Mouse (Mus musculus) cerebral cortex, adult 2 months (tissue): Measurements from ENCODE around the gene Dtx3.

Experiments
- WGBS: fragments of 180-500 bp; shearing (Covaris S2); methylation state at CpG from one replicate; pipeline ENCODE4 v1.1.7; 2018; 5-methylcytosine and 5-hydroxymethylcytosine counted together

The Dtx3 gene

DNA sequence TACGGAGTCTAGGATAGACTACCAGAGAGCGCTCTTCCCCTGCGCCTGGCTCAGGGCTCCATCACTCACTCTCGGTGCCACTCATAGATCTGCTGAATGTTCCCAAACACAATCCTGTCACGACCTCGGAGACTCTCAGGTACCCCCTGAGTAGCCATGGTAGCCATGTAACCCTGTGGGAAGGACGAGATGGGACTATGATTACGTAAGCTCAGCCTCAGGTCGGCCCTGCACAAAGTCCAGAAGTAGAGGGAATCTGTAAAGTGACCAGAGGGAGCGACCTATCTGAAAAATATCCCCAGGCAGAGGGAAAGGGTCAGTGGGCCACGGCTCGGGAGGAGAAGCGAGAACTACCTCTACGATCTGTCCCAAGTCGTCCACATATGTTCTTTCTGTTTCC lies 10.0 kb downstream of the Dtx3 start:
- 89% methylated on average over 15 of the region's 15 CpGs for WGBS

DNA sequence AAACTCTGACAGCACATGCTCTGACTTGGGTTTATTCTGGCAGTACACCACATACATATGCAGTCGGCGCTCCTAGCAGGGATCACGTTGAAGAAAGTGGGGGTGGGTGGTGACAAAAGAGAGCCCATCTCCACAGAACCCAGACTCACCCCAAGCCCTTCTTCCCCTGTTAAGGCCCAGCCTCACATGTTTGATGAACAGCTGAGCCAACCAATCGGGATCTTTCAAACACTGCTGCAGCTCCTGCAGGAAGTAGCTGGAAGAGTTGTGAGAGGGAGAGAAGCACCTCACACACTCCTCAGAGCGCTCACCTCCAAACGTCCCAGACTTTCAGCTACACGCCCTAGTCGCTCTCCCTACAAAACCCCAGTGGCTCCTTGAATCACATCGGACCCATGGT lies 10.4 kb downstream of the Dtx3 start:
- 63% methylated on average over 9 of the region's 9 CpGs for WGBS

DNA sequence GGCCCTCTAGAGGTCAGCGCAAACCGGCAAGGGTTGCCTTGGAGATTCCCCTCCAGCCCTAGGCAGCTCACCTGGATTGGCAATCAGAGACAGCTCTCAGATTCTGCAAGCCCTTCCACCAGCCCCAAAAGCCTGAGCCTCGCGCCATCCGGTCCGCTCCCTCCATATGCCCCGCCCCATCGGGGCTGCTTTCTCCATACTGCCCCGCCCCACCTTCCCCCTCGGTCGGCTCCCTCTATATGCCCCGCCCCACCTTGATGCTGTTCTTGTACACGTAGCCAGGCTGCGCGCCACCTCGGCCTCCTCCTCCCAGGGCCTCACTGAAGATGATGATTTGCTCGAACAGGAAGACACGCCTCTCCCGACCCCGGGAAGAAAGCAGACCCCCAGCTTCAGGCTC lies 11.8 kb downstream of the Dtx3 start:
- WGBS: 43% methylated on average over 20 of the region's 20 CpGs

DNA sequence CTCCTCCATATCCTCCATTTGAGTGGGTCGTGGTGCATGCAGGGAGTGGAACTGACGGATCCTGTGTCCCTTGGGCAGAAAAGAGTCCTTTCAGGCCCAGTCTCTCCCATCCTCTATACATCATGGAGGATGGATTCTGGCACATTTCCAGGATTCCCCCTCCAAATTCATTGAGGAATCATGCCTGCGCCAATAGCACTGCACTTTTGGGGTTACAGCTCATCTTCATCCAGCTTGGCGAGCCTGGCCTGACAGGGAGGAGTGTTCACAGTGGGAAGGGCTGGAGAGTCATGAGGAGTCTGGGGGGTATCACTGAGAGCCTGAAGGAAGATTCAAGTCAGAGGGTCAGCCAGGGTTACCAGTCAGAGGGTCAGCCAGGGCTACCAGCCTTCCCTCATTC lies 12.9 kb downstream of the Dtx3 start:
- 76% methylated on average over 4 of the region's 4 CpGs for WGBS

DNA sequence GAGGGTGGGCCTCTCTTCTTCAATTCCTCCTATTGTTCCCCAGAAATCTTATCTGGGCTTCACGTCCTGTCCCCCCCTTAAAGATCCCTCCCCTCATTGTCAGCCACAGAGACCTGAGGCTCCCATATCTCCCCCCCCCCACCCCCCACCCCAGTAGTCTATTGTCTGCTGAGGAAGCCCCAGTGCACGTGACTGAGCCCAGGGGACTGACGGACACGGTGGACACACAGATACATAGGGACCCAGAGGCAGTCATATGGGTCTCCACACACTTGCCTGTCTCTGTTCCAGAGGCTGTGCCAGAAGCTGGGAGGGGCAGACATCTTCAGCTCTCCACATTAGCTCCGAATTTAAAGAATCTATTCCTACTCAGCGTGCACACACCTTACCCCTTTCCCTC lies 14.0 kb downstream of the Dtx3 start:
- WGBS: 63% methylated on average over 6 of the region's 6 CpGs

DNA sequence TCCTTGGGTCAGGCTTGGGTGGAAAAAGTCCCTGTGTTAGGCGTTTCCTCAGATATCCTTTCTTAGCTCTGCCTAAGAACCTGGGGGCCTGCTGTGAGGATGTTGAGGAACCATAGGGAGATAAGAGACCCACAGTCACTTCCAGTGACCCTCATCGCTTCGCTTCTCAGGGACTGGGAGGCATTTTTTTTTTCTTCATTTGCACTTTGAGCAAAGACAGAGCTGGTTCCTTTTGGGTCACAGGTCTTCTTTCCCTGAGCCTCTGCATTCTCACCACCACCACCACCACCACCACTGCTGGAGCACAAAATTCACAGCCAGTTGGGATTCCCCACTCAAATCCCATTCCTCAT lies 14.9 kb downstream of the Dtx3 start:
- 69% methylated on average over 3 of the region's 3 CpGs for WGBS

DNA sequence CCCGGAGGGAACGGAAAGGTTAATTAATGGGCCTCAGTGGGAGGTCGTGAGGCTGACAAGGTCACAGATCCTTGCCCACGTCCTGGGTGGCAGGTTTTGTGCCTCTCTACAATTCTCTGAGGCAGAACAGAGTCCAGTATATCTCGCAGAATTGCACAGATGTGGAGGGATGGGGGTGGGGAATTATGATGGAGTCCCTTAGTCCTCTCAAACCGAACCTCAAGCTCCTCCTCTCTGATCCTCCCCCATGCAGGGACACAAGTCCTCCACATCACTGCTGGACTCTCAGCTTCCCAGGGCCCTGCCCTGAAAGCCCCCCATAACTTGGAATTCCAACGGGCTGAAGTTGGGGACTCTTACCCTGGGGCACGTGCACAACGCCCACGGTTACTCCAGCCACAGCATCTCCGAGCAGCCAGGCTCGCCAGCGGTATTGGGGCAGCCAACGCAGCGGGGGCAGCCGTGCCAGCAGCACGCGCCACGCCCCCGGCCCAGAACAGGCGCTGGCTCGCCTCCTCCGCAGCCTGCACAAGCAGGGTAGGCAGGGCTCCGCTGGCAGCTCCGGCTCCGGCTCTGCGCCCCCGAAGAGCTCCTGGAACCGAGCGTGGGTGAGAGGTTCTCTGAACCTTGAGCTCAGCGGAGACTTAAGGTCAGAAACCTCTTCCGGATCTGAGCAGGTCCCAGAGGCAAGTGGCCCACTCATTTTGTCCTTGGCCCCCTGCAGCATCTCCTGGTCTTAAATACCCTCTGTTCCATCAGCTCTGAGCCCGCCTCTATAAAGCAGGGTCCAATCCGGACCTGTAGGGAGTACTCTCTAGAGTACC lies 15.4 kb downstream of the Dtx3 start, which contains the start of gene Slc26a10:
Slc26a10 (minus strand) TSS at position 775 of the 824 bp plus-strand sequence.
- 5% methylated on average over 34 of the region's 34 CpGs for WGBS

DNA sequence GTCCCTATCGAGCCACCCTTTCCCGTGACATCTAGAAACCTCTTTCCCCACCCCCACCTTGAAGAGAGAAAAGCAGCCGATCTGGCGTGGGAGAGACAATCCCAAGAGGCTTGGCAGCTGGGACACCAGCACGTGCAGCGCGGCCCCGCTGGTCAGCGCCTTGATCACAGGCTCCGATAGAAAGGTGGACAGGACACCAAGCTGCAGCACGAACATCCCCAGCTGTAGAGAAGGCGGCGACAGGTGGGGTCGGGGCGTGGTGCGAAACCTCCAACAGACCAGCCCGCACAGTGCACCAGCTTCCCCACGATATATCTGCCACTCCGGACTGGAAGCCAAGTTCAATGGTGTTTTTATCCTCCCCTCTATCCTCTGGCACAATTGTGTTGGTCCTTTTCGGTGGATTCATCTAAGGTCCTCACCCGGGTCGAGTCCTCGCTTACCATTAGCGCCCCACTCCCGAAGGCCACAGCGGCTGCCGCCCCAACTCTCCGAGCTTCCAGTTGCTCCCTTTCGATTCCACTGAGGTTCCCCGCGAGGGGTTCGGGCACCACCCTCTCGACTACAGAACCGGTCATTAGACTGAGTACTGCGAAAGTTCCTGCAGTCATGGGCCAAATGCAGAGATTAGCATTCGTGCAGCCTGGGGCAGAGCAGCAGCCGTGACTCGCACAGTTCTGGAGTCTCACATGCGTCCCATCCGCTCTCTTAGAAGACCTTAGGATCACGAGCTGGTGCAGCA lies 17.1 kb downstream of the Dtx3 start:
- WGBS: 9% methylated on average over 41 of the region's 41 CpGs

DNA sequence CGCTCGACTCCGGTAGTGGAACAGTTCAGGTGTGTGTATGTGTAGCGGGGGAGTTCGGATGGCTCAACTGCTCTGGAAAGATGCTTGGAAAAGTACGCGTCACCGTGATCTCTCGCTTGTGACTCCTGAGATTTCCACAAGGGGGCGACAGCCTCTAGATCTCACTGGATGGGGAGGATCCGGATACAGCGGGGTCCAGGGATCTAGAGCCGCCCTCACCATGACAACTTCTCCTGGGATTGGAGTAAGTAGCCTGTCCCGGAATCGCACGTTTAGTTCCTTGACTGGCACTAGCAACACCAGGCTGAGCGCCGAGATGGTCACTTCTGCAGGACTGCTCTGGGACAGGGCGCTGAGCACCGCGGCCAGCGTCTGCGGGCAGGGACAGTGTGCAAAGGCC lies 17.8 kb downstream of the Dtx3 start:
- 3% methylated on average over 23 of the region's 23 CpGs for WGBS

DNA sequence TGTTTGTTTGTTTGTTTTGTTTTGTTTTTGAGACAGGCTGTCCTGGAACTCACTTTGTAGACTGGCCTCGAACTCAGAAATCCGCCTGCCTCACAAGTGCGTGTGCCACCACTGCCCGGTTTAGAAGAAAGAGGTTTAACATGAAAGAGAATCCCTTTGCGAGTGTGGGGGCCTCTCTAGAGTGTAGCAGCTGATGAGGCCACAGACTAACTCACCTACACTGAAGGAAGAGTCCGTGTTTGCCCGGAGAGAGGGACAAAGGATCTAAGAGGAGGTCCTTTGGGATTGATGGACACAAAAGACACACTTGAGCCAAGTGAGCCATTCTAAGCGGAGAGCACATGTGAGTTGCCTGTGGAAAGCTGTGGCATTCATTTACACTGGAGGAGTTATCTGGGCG lies 18.3 kb downstream of the Dtx3 start:
- WGBS: 25% methylated on average over 9 of the region's 9 CpGs

DNA sequence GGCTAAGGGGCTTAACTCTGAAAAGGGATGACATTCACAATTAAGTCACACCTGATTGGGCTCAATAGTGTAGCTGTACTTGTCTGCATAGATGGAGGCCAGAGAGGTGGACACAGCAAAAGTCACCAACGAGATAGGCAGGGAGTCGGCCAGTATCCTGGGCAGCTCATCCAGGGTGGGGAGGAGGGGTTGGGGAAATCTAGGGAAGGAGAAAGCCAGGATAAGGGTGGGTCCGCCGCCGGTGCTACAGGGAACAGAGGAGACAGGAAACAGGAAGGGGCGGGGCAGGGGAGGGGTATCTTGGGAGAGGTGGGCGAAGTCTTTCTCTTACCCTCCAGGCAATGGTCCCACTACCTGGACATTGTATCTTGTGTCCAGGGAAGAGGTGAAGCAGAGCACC lies 18.8 kb downstream of the Dtx3 start:
- 29% methylated on average over 7 of the region's 7 CpGs for WGBS

DNA sequence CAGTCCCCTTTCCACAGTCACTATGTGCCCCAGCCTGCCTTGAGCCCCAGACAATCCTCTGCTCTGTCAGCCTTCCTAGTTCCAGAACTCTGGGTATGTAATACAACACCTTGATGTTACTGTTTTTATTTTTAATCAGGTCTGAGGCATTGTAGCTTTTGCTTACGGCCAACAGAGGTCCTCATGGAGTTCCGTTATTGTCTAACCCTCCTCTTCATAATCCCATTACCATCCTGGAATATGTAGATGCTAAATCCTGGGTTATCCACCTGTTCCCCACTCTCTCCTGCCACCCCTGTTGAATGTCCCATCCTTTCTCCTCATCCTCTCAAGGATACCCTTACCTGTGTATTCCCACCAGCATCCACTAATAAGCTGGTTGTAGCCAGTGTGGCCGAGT lies 19.3 kb downstream of the Dtx3 start:
- WGBS: 37% methylated on average over 3 of the region's 3 CpGs

DNA sequence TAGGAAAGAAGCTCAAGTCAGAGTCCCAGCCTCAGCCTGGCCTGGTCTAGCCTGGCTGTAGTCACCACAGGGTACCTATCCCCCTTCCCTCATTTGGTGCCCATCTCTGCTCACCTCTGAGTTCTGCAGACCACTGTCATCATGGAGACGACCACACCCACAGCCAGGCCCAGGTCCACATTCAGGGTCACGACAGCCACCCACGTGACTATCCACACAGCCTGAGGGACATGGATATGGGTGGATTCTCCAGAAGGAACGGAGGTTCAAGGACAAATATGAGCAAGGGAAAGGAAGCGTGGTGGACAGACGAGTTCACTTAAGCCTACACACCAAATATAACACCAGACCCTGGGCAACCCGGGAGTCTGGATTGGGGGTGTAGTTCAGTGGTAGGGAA lies 21.4 kb downstream of the Dtx3 start:
- 85% methylated on average over 7 of the region's 7 CpGs for WGBS

DNA sequence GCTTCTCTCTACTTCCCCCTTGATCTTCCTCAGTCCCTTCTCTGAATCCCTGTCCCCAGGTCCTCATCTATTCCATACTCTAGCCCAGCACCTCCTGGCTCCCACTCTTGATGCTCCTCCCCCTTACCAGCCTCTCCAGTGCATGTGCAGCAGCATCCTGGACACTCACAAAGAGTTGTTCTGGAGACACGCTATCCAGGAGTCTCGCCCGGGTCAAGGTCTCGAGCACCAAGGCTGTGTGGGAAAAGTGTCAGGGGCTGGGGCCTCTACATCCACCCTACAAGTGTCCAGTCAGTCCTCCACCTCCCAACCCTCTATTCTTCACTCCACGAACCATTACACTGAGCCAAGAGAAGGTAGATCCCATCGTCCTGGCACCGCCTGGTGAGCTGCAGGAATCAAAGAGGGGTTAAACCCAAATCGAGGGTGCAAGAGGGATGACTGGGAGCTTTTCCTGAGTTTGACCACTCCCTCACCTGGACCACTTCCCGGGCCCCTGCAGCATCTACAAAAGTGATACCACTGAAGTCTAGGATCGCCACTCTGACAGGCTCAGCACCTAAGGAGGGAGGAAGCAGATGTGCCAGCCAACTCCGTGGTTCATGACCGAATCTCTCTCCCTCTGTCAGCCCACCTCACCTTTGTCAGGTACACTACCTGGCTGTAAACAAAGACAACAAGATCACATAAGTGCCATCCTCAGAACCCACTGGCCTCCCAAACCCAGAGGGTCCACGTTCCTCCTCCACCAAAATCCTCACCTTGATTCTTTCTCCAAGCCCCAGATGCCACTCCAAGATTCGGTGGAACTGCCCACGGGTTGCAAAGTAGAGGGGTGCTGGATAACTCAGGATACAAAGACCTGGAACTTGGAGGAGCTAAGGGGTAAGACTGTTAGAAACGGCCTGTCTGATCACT lies 22.1 kb downstream of the Dtx3 start:
- WGBS: 77% methylated on average over 16 of the region's 16 CpGs

DNA sequence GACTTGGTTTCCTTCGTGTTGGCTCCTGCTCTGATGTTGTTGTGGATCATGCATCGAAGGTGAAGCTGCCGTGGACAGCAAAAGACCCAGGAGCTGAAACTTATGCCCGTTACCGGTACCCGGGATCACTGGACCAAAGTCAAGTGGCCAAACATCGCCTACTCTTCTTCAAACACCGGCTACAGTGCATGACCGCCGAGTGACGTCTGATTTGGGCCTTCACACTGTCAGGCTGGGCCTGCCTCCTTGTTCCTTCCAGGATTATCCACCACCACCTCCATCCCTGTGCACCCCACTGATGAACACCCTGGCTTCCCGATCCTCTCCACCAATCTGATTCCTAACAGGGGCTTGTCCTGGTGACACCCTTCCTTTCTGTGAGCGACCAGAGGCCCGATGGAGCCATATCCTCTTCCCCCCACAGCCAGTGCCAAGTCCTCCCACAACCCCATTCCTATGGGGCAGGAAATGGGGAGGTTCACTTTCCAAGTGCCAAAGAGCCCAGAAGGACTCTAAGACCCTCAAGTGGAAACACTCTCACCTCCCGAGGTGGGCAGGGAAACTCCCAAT lies 23.8 kb downstream of the Dtx3 start:
- 86% methylated on average over 15 of the region's 15 CpGs for WGBS

DNA sequence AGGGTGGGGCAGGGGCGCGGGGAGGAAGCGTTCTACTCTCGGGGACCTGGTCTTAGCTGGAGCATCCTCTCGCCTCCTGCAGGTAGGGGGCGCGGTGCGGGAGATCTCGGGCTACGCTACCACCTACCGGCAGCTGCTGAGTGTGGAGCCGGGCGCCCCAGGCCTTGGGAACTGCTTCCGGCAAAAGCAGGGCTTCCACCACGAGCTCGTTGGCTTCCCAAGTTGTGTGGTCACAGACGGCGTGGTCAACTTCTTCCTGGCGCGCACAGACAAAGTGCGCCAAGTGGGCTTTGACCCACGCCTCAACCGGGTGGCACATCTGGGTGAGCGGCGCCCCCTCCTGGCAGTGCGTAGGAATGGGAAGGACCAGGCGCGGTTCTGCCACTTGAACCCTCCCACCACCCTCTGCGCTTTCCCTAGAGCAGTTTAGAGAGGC lies 24.7 kb downstream of the Dtx3 start:
- 6% methylated on average over 28 of the region's 29 CpGs for WGBS

DNA sequence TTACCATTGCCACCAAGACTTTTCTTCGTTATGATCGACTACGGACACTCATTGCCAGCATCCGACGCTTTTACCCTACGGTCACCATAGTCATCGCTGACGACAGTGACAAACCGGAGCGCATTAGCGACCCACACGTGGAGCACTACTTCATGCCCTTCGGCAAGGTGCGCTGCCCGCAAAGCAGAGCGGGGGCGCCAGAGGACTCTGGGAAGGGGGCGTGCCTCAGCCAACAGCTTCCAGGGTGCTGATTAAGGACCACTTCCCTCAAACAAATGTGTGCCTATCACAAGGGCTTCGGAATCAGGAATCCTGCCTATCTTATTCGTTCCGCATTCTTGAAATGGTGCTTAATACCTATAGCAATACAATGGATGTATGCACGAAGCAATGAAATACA lies 25.5 kb downstream of the Dtx3 start:
- WGBS: 25% methylated on average over 22 of the region's 22 CpGs

DNA sequence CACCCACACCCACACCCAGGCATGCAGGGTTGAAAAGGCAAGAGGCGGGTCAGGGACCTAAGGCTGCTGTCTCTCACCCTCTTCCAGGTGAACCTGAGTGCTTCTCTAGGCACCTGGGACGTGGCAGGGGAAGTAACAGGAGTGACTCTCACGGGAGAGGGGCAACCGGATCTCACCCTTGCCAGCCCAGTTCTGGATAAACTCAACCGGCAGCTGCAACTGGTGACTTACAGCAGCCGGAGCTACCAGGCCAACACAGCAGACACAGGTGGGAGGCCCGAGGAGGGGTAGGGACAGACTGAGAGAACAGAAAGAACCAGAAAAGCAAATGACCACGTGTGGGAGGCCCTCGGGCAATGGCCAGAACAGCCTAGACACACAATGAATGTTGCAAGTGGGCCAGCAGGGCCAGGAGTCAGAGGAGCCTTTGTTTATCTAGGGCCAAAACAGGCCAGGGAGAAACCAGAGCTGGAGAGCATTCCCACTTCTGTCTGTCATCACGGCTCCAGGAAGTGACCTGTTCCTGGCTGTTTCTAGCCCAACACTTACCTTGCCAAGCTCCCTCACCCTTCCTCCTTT lies 27.8 kb downstream of the Dtx3 start:
- WGBS: 39% methylated on average over 10 of the region's 10 CpGs

DNA sequence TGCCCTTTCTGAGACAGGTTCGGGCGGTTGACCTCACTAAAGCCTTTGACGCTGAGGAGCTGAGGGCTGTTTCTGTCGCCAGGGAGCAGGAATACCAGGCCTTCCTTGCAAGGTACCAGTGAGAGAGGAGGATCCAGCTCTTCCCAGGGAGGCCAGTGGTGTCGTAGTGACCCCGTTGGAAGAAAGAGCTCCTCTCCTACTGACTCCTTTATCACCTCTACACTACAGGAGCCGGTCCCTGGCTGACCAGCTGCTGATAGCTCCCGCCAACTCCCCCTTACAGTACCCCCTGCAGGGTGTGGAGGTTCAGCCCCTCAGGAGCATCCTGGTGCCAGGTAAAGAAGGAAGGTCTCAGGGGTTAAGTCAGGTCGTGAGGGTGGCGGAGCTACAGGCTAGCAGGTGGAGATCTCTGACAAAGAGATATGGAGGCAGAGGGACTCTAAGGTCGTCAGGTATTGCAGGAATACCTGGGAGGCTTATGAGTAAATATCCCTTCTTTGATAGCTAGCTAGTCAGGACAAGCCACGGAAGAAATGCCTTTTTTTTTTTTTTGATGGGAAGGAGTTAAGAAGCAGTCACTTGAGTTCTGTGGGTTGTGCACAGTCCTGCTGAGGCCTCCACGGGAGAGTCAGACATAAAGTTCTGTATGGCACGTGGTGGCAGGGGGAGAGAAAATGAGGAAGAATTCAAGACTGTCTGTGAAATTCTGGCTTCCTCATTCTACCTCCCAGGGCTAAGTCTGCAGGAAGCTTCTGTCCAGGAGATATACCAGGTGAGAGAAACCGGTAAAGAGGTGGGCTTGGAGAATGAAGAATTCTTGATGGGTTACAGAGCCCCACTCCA lies 28.5 kb downstream of the Dtx3 start:
- WGBS: 34% methylated on average over 15 of the region's 15 CpGs

DNA sequence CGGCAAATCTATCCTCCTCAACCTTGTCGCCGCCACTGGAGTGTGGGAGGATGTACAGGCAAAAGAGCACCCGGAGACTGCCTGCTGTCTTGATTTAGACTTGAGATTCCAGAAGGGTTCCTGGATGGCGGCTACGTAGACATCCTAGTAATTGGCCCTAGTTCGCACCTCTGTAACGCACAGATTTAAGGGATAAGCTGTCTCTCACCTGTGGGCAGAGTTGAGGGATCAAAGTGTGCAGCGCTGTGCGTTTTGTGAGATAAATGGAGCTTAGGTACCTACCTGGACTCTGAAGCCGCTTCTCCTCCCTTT lies 29.2 kb downstream of the Dtx3 start:
- WGBS: 11% methylated on average over 11 of the region's 11 CpGs
